Mouse (Mus musculus) spleen, adult 12 weeks (tissue): ENCODE data around the gene Vmn1r175.
"Not testable (repeated sequence)": the region's sequence is repeated elsewhere in the genome, so short reads cannot be mapped to it uniquely, and the experiment has no call there.

ENCODE experiments used
- DNase-seq: peaks from one replicate; pipeline ENCODE4 v3.0.0; 2022; ENCODE audit warnings: low spot score

Vmn1r175 gene

GRCm38 (mm10) chr7:23810543-23810942, at the start of gene Vmn1r175:
Gene Vmn1r175, minus strand, starts transcription at chr7:23810643.
- DNase-seq = not testable (repeated sequence)

GRCm38 (mm10) chr7:23837272-23837671, 26.8 kb upstream of the Vmn1r175 start, which contains the start of gene Vmn1r176:
Gene Vmn1r176, minus strand, starts transcription at chr7:23837372.
- DNase-seq = not testable (repeated sequence)

DNA sequence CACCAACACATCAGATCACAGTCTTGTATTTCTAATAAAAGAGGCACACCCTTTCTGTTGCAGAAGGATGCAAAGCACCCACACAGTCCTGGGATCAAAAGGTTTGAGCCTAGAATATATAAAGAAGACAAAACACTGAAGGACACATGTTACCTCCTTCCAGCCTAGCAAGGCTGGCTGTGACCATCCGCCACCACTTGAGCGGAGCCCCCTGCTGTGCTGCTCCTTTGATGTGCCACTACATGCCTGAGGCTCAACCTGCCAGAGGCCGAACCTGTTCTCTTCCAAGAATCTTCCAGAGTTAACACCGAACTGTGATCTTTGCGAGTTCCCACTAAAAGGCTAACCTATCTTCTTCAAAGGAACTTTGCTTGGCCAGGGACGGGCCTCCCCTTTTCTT, 25.9 kb downstream of the Vmn1r175 start:
- no peak for DNase-seq
